Mouse (Mus musculus): ENCODE measurements around the gene Fkbp14. TPM values are rescaled to one million over a fixed set of nuclear protein-coding genes. Genes with fewer than 3 reads are reported as not detected.

Fkbp14 gene
- total and polyA plus RNA-seq, 2 experiments from 2014 or later: 6.4 to 8.2 TPM

- no peaks in the 10 kb centered on the region for H3K9me3 ChIP-seq (ENCODE audit: low read length)
- H3K27me3 ChIP-seq (ENCODE audit: insufficient read depth, low read length): no peaks in the 10 kb centered on the region
- no peak overlapping the region for H3K27ac ChIP-seq (ENCODE audit: low read depth, low read length)
- no peaks in the 10 kb centered on the region for H3K4me1 ChIP-seq (ENCODE audit: insufficient read depth, low read length)
- no peak overlapping the region for H3K4me2 ChIP-seq (ENCODE audit: low read depth, low read length, poor library complexity, severe bottlenecking)
- no peak for DNase-seq (ENCODE audit: low spot score)
- H3K36me3 ChIP-seq (ENCODE audit: insufficient read depth, low read length): no peaks in the 10 kb centered on the region
- H3K9ac ChIP-seq (replicated peaks; ENCODE audit: low read length, poor library complexity, severe bottlenecking): no peak overlapping the region
- TF ChIP-seq CTCF (IDR thresholded peaks at IDR 0.05): no peak
- 86% methylated on average over 2 of the region's 2 CpGs for WGBS
- no peak for ATAC-seq (ENCODE audit: low FRiP score)
- no peak overlapping the region for H3K4me3 ChIP-seq (ENCODE audit: low read depth, low read length)
Measured at GRCm38 (mm10) chr6:54602891-54603290, 5.8 kb upstream of the Fkbp14 start.

- Histone ChIP-seq H3K27ac (ENCODE audit: low read depth, low read length) (no peak overlapping the region), H3K9ac (replicated peaks; ENCODE audit: low read length, poor library complexity, severe bottlenecking) (no peak overlapping the region), H3K27me3 (ENCODE audit: insufficient read depth, low read length) (no peaks in the 10 kb centered on the region), H3K9me3 (ENCODE audit: low read length) (no peaks in the 10 kb centered on the region), H3K4me1 (ENCODE audit: insufficient read depth, low read length) (no peaks in the 10 kb centered on the region), H3K36me3 (ENCODE audit: insufficient read depth, low read length) (no peaks in the 10 kb centered on the region), H3K4me3 (ENCODE audit: low read depth, low read length) (no peak overlapping the region), H3K4me2 (ENCODE audit: low read depth, low read length, poor library complexity, severe bottlenecking) (no peak overlapping the region)
- WGBS: 87% methylated on average over 5 of the region's 5 CpGs
- TF ChIP-seq CTCF (IDR thresholded peaks at IDR 0.05): no peak
- ATAC-seq (ENCODE audit: low FRiP score): no peak
- DNase-seq (ENCODE audit: low spot score): no peak
Measured at GRCm38 (mm10) chr6:54600681-54601347, 3.7 kb upstream of the Fkbp14 start.

- H3K4me2 ChIP-seq (ENCODE audit: low read depth, low read length, poor library complexity, severe bottlenecking): no peak overlapping the region
- ATAC-seq (ENCODE audit: low FRiP score) (no peak), DNase-seq (ENCODE audit: low spot score) (no peak)
- H3K27ac ChIP-seq (ENCODE audit: low read depth, low read length): no peak overlapping the region
- no peak for TF ChIP-seq CTCF (IDR thresholded peaks at IDR 0.05)
- H3K27me3 ChIP-seq (ENCODE audit: insufficient read depth, low read length): no peaks in the 10 kb centered on the region
- H3K9ac ChIP-seq (replicated peaks; ENCODE audit: low read length, poor library complexity, severe bottlenecking): no peak overlapping the region
- no peaks in the 10 kb centered on the region for H3K36me3 ChIP-seq (ENCODE audit: insufficient read depth, low read length)
- H3K9me3 ChIP-seq (ENCODE audit: low read length): no peaks in the 10 kb centered on the region
- H3K4me3 ChIP-seq (ENCODE audit: low read depth, low read length): no peak overlapping the region
- WGBS: 88% methylated on average over 3 of the region's 3 CpGs
- H3K4me1 ChIP-seq (ENCODE audit: insufficient read depth, low read length): no peaks in the 10 kb centered on the region
Measured at GRCm38 (mm10) chr6:54597711-54598110, 603 bp upstream of the Fkbp14 start.

GRCm38 (mm10) chr6:54595330-54595878 is 1.7 kb downstream of the Fkbp14 start:
- Histone ChIP-seq H3K9ac (replicated peaks; ENCODE audit: low read length, poor library complexity, severe bottlenecking) (peak overlapping the region; percentile 78), H3K4me2 (ENCODE audit: low read depth, low read length, poor library complexity, severe bottlenecking) (peak overlapping the region; percentile 81), H3K36me3 (ENCODE audit: insufficient read depth, low read length) (no peaks in the 10 kb centered on the region), H3K4me3 (ENCODE audit: low read depth, low read length) (peak overlapping the region; percentile 83), H3K4me1 (ENCODE audit: insufficient read depth, low read length) (no peaks in the 10 kb centered on the region), H3K27ac (ENCODE audit: low read depth, low read length) (peak overlapping the region; percentile 34), H3K27me3 (ENCODE audit: insufficient read depth, low read length) (no peaks in the 10 kb centered on the region), H3K9me3 (ENCODE audit: low read length) (no peaks in the 10 kb centered on the region)
- TF ChIP-seq CTCF (IDR thresholded peaks at IDR 0.05): no peak
- 1% methylated on average over 44 of the region's 48 CpGs for WGBS
- ATAC-seq (ENCODE audit: low FRiP score) (no peak), DNase-seq (ENCODE audit: low spot score) (no peak)

GRCm38 (mm10) chr6:54594469-54595329 is 2.4 kb downstream of the Fkbp14 start, which contains the start of gene Plekha8:
Plekha8 (plus strand) TSS chr6:54595111.
- H3K4me3 ChIP-seq (ENCODE audit: low read depth, low read length): peak within 1 kb of the TSS; percentile 83
- peak; percentile 94 for ATAC-seq (ENCODE audit: low FRiP score)
- no peaks in the 10 kb centered on the region for H3K9me3 ChIP-seq (ENCODE audit: low read length)
- peak; percentile 95 for DNase-seq (ENCODE audit: low spot score)
- no peaks in the 10 kb centered on the region for H3K27me3 ChIP-seq (ENCODE audit: insufficient read depth, low read length)
- H3K36me3 ChIP-seq (ENCODE audit: insufficient read depth, low read length): no peaks in the 10 kb centered on the region
- WGBS: 0% methylated on average over 27 of the region's 49 CpGs
- no peak; the same call in none of the 2 replicates for TF ChIP-seq CTCF (IDR thresholded peaks at IDR 0.05)
- no peaks in the 10 kb centered on the region for H3K4me1 ChIP-seq (ENCODE audit: insufficient read depth, low read length)
- peak within 1 kb of the TSS; percentile 78 for H3K9ac ChIP-seq (replicated peaks; ENCODE audit: low read length, poor library complexity, severe bottlenecking)
- peak within 1 kb of the TSS; percentile 34 for H3K27ac ChIP-seq (ENCODE audit: low read depth, low read length)
- H3K4me2 ChIP-seq (ENCODE audit: low read depth, low read length, poor library complexity, severe bottlenecking): peak within 1 kb of the TSS; percentile 81

All from midbrain, postnatal 0 days (tissue).